Mouse (Mus musculus) forebrain, postnatal 0 days (tissue): Measurements from ENCODE around the gene Fmo5. TPM values are rescaled to one million over a fixed set of nuclear protein-coding genes. Genes with fewer than 3 reads are reported as not detected.

Experiments used
- ATAC-seq: fragments of 200-750 bp; cut with Nextera tagmentation; 2 replicates; pipeline ENCODE4 v1.8.0; 2017; ENCODE audit warnings: mild to moderate bottlenecking, moderate library complexity
- DNase-seq: peaks from one replicate; pipeline ENCODE4 v3.0.0-alpha.2; 2015
- H3K27ac ChIP-seq: fragments of 300-500 bp; sonication (generic); 2 replicates; pipeline ENCODE4 v1.5.1; 2014; ENCODE audit warnings: low read depth, mild to moderate bottlenecking, antibody characterized with exemption, low read length, moderate library complexity, mixed read lengths
- H3K27me3 ChIP-seq: fragments of 300-500 bp; sonication (generic); 2 replicates; pipeline ENCODE4 v1.6.1; 2014; ENCODE audit warnings: mild to moderate bottlenecking, low read length, mixed read lengths; ENCODE audit not compliant: insufficient read depth
- H3K36me3 ChIP-seq: fragments of 300-500 bp; sonication (generic); 2 replicates; pipeline ENCODE4 v1.6.1; 2014; ENCODE audit warnings: mild to moderate bottlenecking, moderate library complexity; ENCODE audit not compliant: insufficient read depth
- H3K4me1 ChIP-seq: fragments of 300-500 bp; sonication (generic); 2 replicates; pipeline ENCODE4 v1.6.1; 2014; ENCODE audit warnings: antibody characterized with exemption; ENCODE audit not compliant: insufficient read depth
- H3K4me2 ChIP-seq: fragments of 300-500 bp; sonication (generic); 2 replicates; pipeline ENCODE4 v1.6.1; 2014; ENCODE audit warnings: low read depth, mild to moderate bottlenecking, moderate library complexity
- H3K4me3 ChIP-seq: fragments of 300-500 bp; sonication (generic); 2 replicates; pipeline ENCODE4 v1.5.1; 2014; ENCODE audit warnings: low read depth, low read length, mixed read lengths
- H3K9ac ChIP-seq: fragments of 300-500 bp; sonication (generic); 2 replicates; pipeline ENCODE4 v1.6.1; 2014; ENCODE audit warnings: mild to moderate bottlenecking
- H3K9me3 ChIP-seq: fragments of 300-500 bp; sonication (generic); 2 replicates; pipeline ENCODE4 v1.6.1; 2016; ENCODE audit warnings: low read length
- CTCF ChIP-seq: sonication (generic); IDR thresholded peaks from 2 replicates; pipeline ENCODE4 v1.5.1; 2016; ENCODE audit warnings: antibody characterized with exemption, control low read depth, low read depth
- WGBS: fragments of 180-500 bp; shearing (Covaris S2); extraction: QIAGEN DNeasy Blood & Tissue Kit; methylation state at CpG from one replicate; pipeline ENCODE4 v1.1.7; 2014; 5-methylcytosine and 5-hydroxymethylcytosine counted together
- polyA plus RNA-seq: library from polyadenylated mRNA; unstranded; fragments of >200 nt; fragmentation: Nextera tagmentation; extraction: Ambion mirVana; gene quantifications from 2 replicates; pipeline ENCODE4 v1.2.1, GENCODE M21; 2015
- total RNA-seq: library from RNA; depleted of rRNA; stranded (reverse); fragments of >200 nt; gene quantifications from 2 replicates; pipeline ENCODE4 v1.2.3, GENCODE M21; 2014

Gene Fmo5
- total and polyA plus RNA-seq, 2 experiments from 2014 or later = 0.76 to 1.2 TPM

- WGBS = 94% methylated on average over 18 of the region's 19 CpGs
- Histone ChIP-seq H3K27ac (no peak overlapping the region), H3K27me3 (no peaks in the 10 kb centered on the region), H3K9ac (no peak overlapping the region), H3K36me3 (no peaks in the 10 kb centered on the region), H3K4me1 (no peaks in the 10 kb centered on the region), H3K9me3 (no peaks in the 10 kb centered on the region), H3K4me2 (no peak overlapping the region), H3K4me3 (no peak overlapping the region)
- ATAC-seq (no peak), DNase-seq (no peak)
- TF ChIP-seq CTCF = no peak
These were observed 11.3 kb upstream of the Fmo5 start for GRCm38 (mm10) chr3:97617091-97617825.

- TF ChIP-seq CTCF = no peak
These were observed 10.7 kb upstream of the Fmo5 start for GRCm38 (mm10) chr3:97617899-97618298.

GRCm38 (mm10) chr3:97620657-97621056, 7.9 kb upstream of the Fmo5 start:
- Histone ChIP-seq H3K9ac (no peak overlapping the region), H3K4me2 (no peak overlapping the region), H3K36me3 (no peaks in the 10 kb centered on the region), H3K27me3 (no peaks in the 10 kb centered on the region), H3K4me1 (no peaks in the 10 kb centered on the region), H3K27ac (no peak overlapping the region), H3K4me3 (no peak overlapping the region), H3K9me3 (no peaks in the 10 kb centered on the region)
- no peak for TF ChIP-seq CTCF
- ATAC-seq = no peak
- no peak for DNase-seq
- WGBS = 94% methylated on average over 4 of the region's 4 CpGs

More at GRCm38 (mm10) chr3:97617899-97618298, 10.7 kb upstream of the Fmo5 start:
- H3K4me1 ChIP-seq = no peaks in the 10 kb centered on the region
- H3K9ac ChIP-seq = no peak overlapping the region
- no peak overlapping the region for H3K4me2 ChIP-seq
- WGBS = 88% methylated on average over 8 of the region's 8 CpGs
- no peaks in the 10 kb centered on the region for H3K36me3 ChIP-seq
- no peak overlapping the region for H3K4me3 ChIP-seq
- no peak overlapping the region for H3K27ac ChIP-seq
- DNase-seq (no peak), ATAC-seq (no peak)
- H3K27me3 ChIP-seq = no peaks in the 10 kb centered on the region
- H3K9me3 ChIP-seq = no peaks in the 10 kb centered on the region

GRCm38 (mm10) chr3:97624611-97625010, 4.0 kb upstream of the Fmo5 start:
- Histone ChIP-seq H3K27me3 (no peaks in the 10 kb centered on the region), H3K4me3 (no peak overlapping the region), H3K36me3 (no peaks in the 10 kb centered on the region), H3K4me1 (no peaks in the 10 kb centered on the region), H3K27ac (no peak overlapping the region), H3K9ac (no peak overlapping the region), H3K9me3 (no peaks in the 10 kb centered on the region), H3K4me2 (no peak overlapping the region)
- TF ChIP-seq CTCF = no peak
- ATAC-seq = no peak
- 30% methylated on average over 2 of the region's 2 CpGs for WGBS
- no peak for DNase-seq

GRCm38 (mm10) chr3:97627893-97628292, 711 bp upstream of the Fmo5 start:
- H3K4me1 ChIP-seq = no peaks in the 10 kb centered on the region
- DNase-seq = no peak
- no peak overlapping the region for H3K27ac ChIP-seq
- H3K4me2 ChIP-seq = no peak overlapping the region; the same call in 1 of the 2 replicates
- H3K36me3 ChIP-seq = no peaks in the 10 kb centered on the region
- no peak overlapping the region for H3K9ac ChIP-seq
- no peak for ATAC-seq
- H3K4me3 ChIP-seq = no peak overlapping the region
- 84% methylated on average over 7 of the region's 7 CpGs for WGBS
- no peaks in the 10 kb centered on the region for H3K27me3 ChIP-seq
- no peak for TF ChIP-seq CTCF
- no peaks in the 10 kb centered on the region for H3K9me3 ChIP-seq

GRCm38 (mm10) chr3:97629941-97630340, 1.3 kb downstream of the Fmo5 start:
- WGBS = 97% methylated on average over 4 of the region's 4 CpGs
- H3K27me3 ChIP-seq = no peaks in the 10 kb centered on the region
- no peak for TF ChIP-seq CTCF
- H3K36me3 ChIP-seq = no peaks in the 10 kb centered on the region
- no peaks in the 10 kb centered on the region for H3K4me1 ChIP-seq
- no peaks in the 10 kb centered on the region for H3K9me3 ChIP-seq
- H3K9ac ChIP-seq = no peak overlapping the region
- ATAC-seq = no peak
- no peak overlapping the region for H3K4me3 ChIP-seq
- no peak for DNase-seq
- H3K27ac ChIP-seq = no peak overlapping the region
- no peak overlapping the region for H3K4me2 ChIP-seq

- WGBS = 90% methylated on average over 4 of the region's 4 CpGs
- Histone ChIP-seq H3K9ac (no peak overlapping the region), H3K27me3 (no peaks in the 10 kb centered on the region), H3K27ac (no peak overlapping the region), H3K36me3 (no peaks in the 10 kb centered on the region), H3K4me3 (no peak overlapping the region), H3K4me1 (no peaks in the 10 kb centered on the region), H3K4me2 (no peak overlapping the region), H3K9me3 (no peaks in the 10 kb centered on the region)
- DNase-seq (no peak), ATAC-seq (no peak)
- no peak for TF ChIP-seq CTCF
These were observed 2.1 kb downstream of the Fmo5 start for GRCm38 (mm10) chr3:97630746-97631145.
